ENCODE assay signal across 9 mouse cellular contexts in the genomic region with DNA sequence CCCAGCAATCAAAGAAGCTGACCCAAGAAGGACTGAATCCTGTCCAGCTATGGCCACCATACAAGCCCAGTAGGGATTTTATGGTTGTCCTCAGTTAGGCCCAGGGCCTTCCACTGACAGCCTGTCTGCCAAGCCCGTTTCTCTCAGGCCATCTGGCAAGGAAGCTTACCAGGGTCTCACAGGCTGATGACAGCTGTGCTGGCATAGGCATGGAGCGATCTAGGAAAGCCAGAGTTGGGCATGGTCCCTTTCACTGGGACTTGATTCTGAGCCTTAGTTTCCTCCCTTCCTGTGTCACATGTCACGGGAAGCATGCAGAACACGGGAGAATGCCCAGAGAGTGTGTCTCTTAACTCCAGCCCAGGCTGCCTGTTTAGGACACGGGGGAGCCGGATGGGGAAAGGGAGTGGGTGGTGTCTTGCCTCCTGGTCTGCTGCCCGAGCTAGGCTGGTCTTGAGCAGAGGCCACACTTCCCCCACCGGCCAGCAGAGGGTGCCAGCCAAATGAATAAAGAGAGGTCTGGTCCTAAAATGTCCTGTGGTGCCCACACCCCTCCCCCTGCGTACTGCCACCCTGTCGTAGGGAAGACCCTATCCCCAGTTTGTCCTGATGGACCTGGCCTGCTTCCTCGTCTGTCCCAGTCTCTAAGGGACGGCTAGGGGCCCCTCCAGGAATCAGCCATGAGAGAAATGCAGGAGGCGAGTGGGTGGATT. TPM values are rescaled to one million over a fixed set of nuclear protein-coding genes. Genes with fewer than 3 reads are reported as not detected.
A peak's percentile ranks its signal among the peaks of the same experiment; 100 is the strongest.
DNase-seq lines count a peak whose midpoint lies in the region; ATAC-seq lines count a peak whose summit lies in the region.
"Had no signal": no experiment of that assay in that cellular context is flagged by ENCODE, and none has a peak within 500 bp of the region (broad histone marks: within the 10 kb centered on the region; RNA-seq: fewer than 3 reads in every experiment).

No protein-coding gene starts in this region.

- H3K9me3 ChIP-seq in hindbrain, embryonic 12.5 days (replicated peaks): no peaks in the 10 kb centered on the region
- H3K9me3 ChIP-seq: limb, embryonic 15.5 days had no signal

- H3K4me2 ChIP-seq in hindbrain, embryonic 12.5 days (replicated peaks): no peak overlapping the region
- H3K4me2 ChIP-seq: limb, embryonic 15.5 days had no signal

- 0 out of 2 replicates have a peak, but pooled peaks have one; percentile 2 for ATAC-seq in hindbrain, embryonic 12.5 days (ENCODE audit: low FRiP score)
- ATAC-seq in erythroid progenitor cell, adult 5-6 weeks (replicated peaks; ENCODE audit: low FRiP score, poor library complexity, severe bottlenecking): no peak

- H3K4me3 ChIP-seq in hindbrain, embryonic 12.5 days: no peak overlapping the region
- H3K4me3 ChIP-seq: limb, embryonic 15.5 days had no signal

- H3K27ac ChIP-seq in hindbrain, embryonic 12.5 days: peak overlapping the region; percentile 23; the same call in 1 of the 2 replicates
- H3K27ac ChIP-seq: limb, embryonic 15.5 days had no signal

- H3K4me1 ChIP-seq in hindbrain, embryonic 12.5 days: peaks cover 48% of the 10 kb centered on the region

- H3K27me3 ChIP-seq in hindbrain, embryonic 12.5 days: no peaks in the 10 kb centered on the region
- H3K27me3 ChIP-seq: limb, embryonic 15.5 days had no signal

- no peak overlapping the region for H3K9ac ChIP-seq in hindbrain, embryonic 12.5 days
- H3K9ac ChIP-seq: limb, embryonic 15.5 days had no signal

- DNase-seq in R1 (ENCODE audit: low read depth, low spot score): peak; percentile 62
- DNase-seq in cerebellum, adult 18-20 months: peak; percentile 83 to 87
- peak; percentile 38 to 77 for DNase-seq in frontal cortex, adult 2 months (ENCODE audit: extremely low spot score in 1 of 2, low spot score in 1 of 2)
- peak; percentile 64 to 82 for DNase-seq in layer of hippocampus, postnatal 25 days (ENCODE audit: extremely low spot score in 1 of 2, low spot score in 1 of 2)
- DNase-seq in lung, postnatal 4 days: peak; percentile 76 to 80
- peak; percentile 74 to 84 for DNase-seq in right cerebral cortex, postnatal 10 days (ENCODE audit: low spot score in 2 of 2)

- peaks cover 25% of the 10 kb centered on the region for H3K36me3 ChIP-seq in hindbrain, embryonic 12.5 days

- 35% methylated on average over 13 of the region's 13 CpGs for WGBS in hindbrain, embryonic 12.5 days

RNA-seq across cellular contexts. Expression of a gene that starts 29.5 kb away (rescaled TPM):
- 24.7 and 27.3 TPM in 2 replicates for polyA plus RNA-seq in frontal cortex, adult 2 months (2012; rRNA removed)
- polyA plus RNA-seq in hindbrain, embryonic 12.5 days (2016; fragmentation: Nextera tagmentation; extraction: Ambion mirVana): 2.9 and 3.6 TPM in 2 replicates
- total RNA-seq in layer of hippocampus, postnatal 25 days (2021): 10 to 100 TPM; 25.6 to 33.7 TPM
- 38.1 and 80.0 TPM in 2 replicates for total RNA-seq in erythroid progenitor cell, adult 5-6 weeks (2015; ENCODE audit: low replicate concordance)
- 19.3 and 24.7 TPM in 2 replicates for total RNA-seq in erythroid progenitor cell, adult 5-6 weeks (2017; ENCODE audit: low replicate concordance)

RNA-seq across cellular contexts. Expression of a gene that starts 29.8 kb away (rescaled TPM):
- 101 and 117 TPM in 2 replicates for polyA plus RNA-seq in frontal cortex, adult 2 months (2012; rRNA removed)
- 108 and 118 TPM in 2 replicates for polyA plus RNA-seq in hindbrain, embryonic 12.5 days (2016; fragmentation: Nextera tagmentation; extraction: Ambion mirVana)
- total RNA-seq in layer of hippocampus, postnatal 25 days (2021): 100 to 1,000 TPM; 127 to 136 TPM
- 121 and 122 TPM in 2 replicates for total RNA-seq in erythroid progenitor cell, adult 5-6 weeks (2015; ENCODE audit: low replicate concordance)
- 162 and 177 TPM in 2 replicates for total RNA-seq in erythroid progenitor cell, adult 5-6 weeks (2017; ENCODE audit: low replicate concordance)
